Mouse (Mus musculus): ENCODE measurements at regions not wholly inside any gene's neighbourhood (a gene's known extent, or its start where the extent isn't known, plus 50 kb on each side); places are given as distances from the start of the nearest gene placed in this dataset.

GRCm38 (mm10) chr15:59716872-59717271, 299.5 kb downstream of the 4933412E24Rik start:
- H3K4me1 ChIP-seq (ENCODE audit: control insufficient read depth, insufficient read depth, low read length), result no peaks in the 10 kb centered on the region
- no peaks in the 10 kb centered on the region for H3K27me3 ChIP-seq (ENCODE audit: control insufficient read depth, insufficient read depth, low read length, poor library complexity, severe bottlenecking)
- H3K4me3 ChIP-seq (ENCODE audit: low read depth, low read length), result no peak overlapping the region
- H3K36me3 ChIP-seq (ENCODE audit: control insufficient read depth, insufficient read depth, low read length, poor library complexity, severe bottlenecking), result no peaks in the 10 kb centered on the region
- TF ChIP-seq EP300 (IDR thresholded peaks at IDR 0.05; ENCODE audit: insufficient read depth, low read depth, low read length), result no peak
- TF ChIP-seq POLR2A (IDR thresholded peaks at IDR 0.05; ENCODE audit: insufficient read depth, low read length), result no peak
- TF ChIP-seq CTCF (IDR thresholded peaks at IDR 0.05; ENCODE audit: low read depth, low read length), result no peak
- H3K27ac ChIP-seq (ENCODE audit: insufficient read depth, low read length), result no peak overlapping the region
- no peaks in the 10 kb centered on the region for H3K9me3 ChIP-seq (replicated peaks; ENCODE audit: control insufficient read depth, insufficient read depth, low read length, poor library complexity, severe bottlenecking)
- no peak overlapping the region for H3K9ac ChIP-seq (ENCODE audit: low read depth, poor library complexity, severe bottlenecking)

GRCm38 (mm10) chr15:59715951-59716350, 300.5 kb downstream of the 4933412E24Rik start:
- no peak overlapping the region for H3K27ac ChIP-seq (ENCODE audit: insufficient read depth, low read length)
- TF ChIP-seq CTCF (IDR thresholded peaks at IDR 0.05; ENCODE audit: low read depth, low read length) (no peak), POLR2A (IDR thresholded peaks at IDR 0.05; ENCODE audit: insufficient read depth, low read length) (no peak), EP300 (IDR thresholded peaks at IDR 0.05; ENCODE audit: insufficient read depth, low read depth, low read length) (no peak)
- H3K4me3 ChIP-seq (ENCODE audit: low read depth, low read length), result no peak overlapping the region
- H3K4me1 ChIP-seq (ENCODE audit: control insufficient read depth, insufficient read depth, low read length), result no peaks in the 10 kb centered on the region
- H3K9ac ChIP-seq (ENCODE audit: low read depth, poor library complexity, severe bottlenecking), result no peak overlapping the region
- no peaks in the 10 kb centered on the region for H3K27me3 ChIP-seq (ENCODE audit: control insufficient read depth, insufficient read depth, low read length, poor library complexity, severe bottlenecking)
- no peaks in the 10 kb centered on the region for H3K9me3 ChIP-seq (replicated peaks; ENCODE audit: control insufficient read depth, insufficient read depth, low read length, poor library complexity, severe bottlenecking)
- H3K36me3 ChIP-seq (ENCODE audit: control insufficient read depth, insufficient read depth, low read length, poor library complexity, severe bottlenecking), result no peaks in the 10 kb centered on the region

GRCm38 (mm10) chr15:59713965-59714739, 302.3 kb downstream of the 4933412E24Rik start:
- no peak overlapping the region for H3K27ac ChIP-seq (ENCODE audit: insufficient read depth, low read length)

GRCm38 (mm10) chr15:59712077-59712752, 304.2 kb downstream of the 4933412E24Rik start:
- no peak overlapping the region for H3K4me3 ChIP-seq (ENCODE audit: low read depth, low read length)
- TF ChIP-seq EP300 (IDR thresholded peaks at IDR 0.05; ENCODE audit: insufficient read depth, low read depth, low read length) (no peak), CTCF (IDR thresholded peaks at IDR 0.05; ENCODE audit: low read depth, low read length) (no peak), POLR2A (IDR thresholded peaks at IDR 0.05; ENCODE audit: insufficient read depth, low read length) (no peak)
- no peak overlapping the region for H3K27ac ChIP-seq (ENCODE audit: insufficient read depth, low read length)

More at GRCm38 (mm10) chr15:59713965-59714739, 302.3 kb downstream of the 4933412E24Rik start:
- Histone ChIP-seq H3K9me3 (replicated peaks; ENCODE audit: control insufficient read depth, insufficient read depth, low read length, poor library complexity, severe bottlenecking) (no peaks in the 10 kb centered on the region), H3K27me3 (ENCODE audit: control insufficient read depth, insufficient read depth, low read length, poor library complexity, severe bottlenecking) (no peaks in the 10 kb centered on the region), H3K9ac (ENCODE audit: low read depth, poor library complexity, severe bottlenecking) (no peak overlapping the region), H3K36me3 (ENCODE audit: control insufficient read depth, insufficient read depth, low read length, poor library complexity, severe bottlenecking) (no peaks in the 10 kb centered on the region), H3K4me3 (ENCODE audit: low read depth, low read length) (no peak overlapping the region), H3K4me1 (ENCODE audit: control insufficient read depth, insufficient read depth, low read length) (no peaks in the 10 kb centered on the region)
- no peak for TF ChIP-seq EP300 (IDR thresholded peaks at IDR 0.05; ENCODE audit: insufficient read depth, low read depth, low read length)

GRCm38 (mm10) chr15:59709925-59710324, 306.5 kb downstream of the 4933412E24Rik start:
- H3K4me1 ChIP-seq (ENCODE audit: control insufficient read depth, insufficient read depth, low read length), result no peaks in the 10 kb centered on the region
- no peak for TF ChIP-seq POLR2A (IDR thresholded peaks at IDR 0.05; ENCODE audit: insufficient read depth, low read length)
- TF ChIP-seq CTCF (IDR thresholded peaks at IDR 0.05; ENCODE audit: low read depth, low read length), result no peak
- no peak for TF ChIP-seq EP300 (IDR thresholded peaks at IDR 0.05; ENCODE audit: insufficient read depth, low read depth, low read length)
- no peaks in the 10 kb centered on the region for H3K9me3 ChIP-seq (replicated peaks; ENCODE audit: control insufficient read depth, insufficient read depth, low read length, poor library complexity, severe bottlenecking)
- H3K27me3 ChIP-seq (ENCODE audit: control insufficient read depth, insufficient read depth, low read length, poor library complexity, severe bottlenecking), result no peaks in the 10 kb centered on the region
- no peak overlapping the region for H3K9ac ChIP-seq (ENCODE audit: low read depth, poor library complexity, severe bottlenecking)
- no peak overlapping the region for H3K27ac ChIP-seq (ENCODE audit: insufficient read depth, low read length)
- H3K36me3 ChIP-seq (ENCODE audit: control insufficient read depth, insufficient read depth, low read length, poor library complexity, severe bottlenecking), result no peaks in the 10 kb centered on the region
- H3K4me3 ChIP-seq (ENCODE audit: low read depth, low read length), result no peak overlapping the region

More at GRCm38 (mm10) chr15:59712077-59712752, 304.2 kb downstream of the 4933412E24Rik start:
- H3K27me3 ChIP-seq (ENCODE audit: control insufficient read depth, insufficient read depth, low read length, poor library complexity, severe bottlenecking), result no peaks in the 10 kb centered on the region
- H3K9ac ChIP-seq (ENCODE audit: low read depth, poor library complexity, severe bottlenecking), result no peak overlapping the region
- H3K36me3 ChIP-seq (ENCODE audit: control insufficient read depth, insufficient read depth, low read length, poor library complexity, severe bottlenecking), result no peaks in the 10 kb centered on the region
- no peaks in the 10 kb centered on the region for H3K9me3 ChIP-seq (replicated peaks; ENCODE audit: control insufficient read depth, insufficient read depth, low read length, poor library complexity, severe bottlenecking)
- no peaks in the 10 kb centered on the region for H3K4me1 ChIP-seq (ENCODE audit: control insufficient read depth, insufficient read depth, low read length)

GRCm38 (mm10) chr15:59708402-59708801, 308.0 kb downstream of the 4933412E24Rik start:
- Histone ChIP-seq H3K27ac (ENCODE audit: insufficient read depth, low read length) (no peak overlapping the region), H3K36me3 (ENCODE audit: control insufficient read depth, insufficient read depth, low read length, poor library complexity, severe bottlenecking) (no peaks in the 10 kb centered on the region), H3K9me3 (replicated peaks; ENCODE audit: control insufficient read depth, insufficient read depth, low read length, poor library complexity, severe bottlenecking) (no peaks in the 10 kb centered on the region), H3K27me3 (ENCODE audit: control insufficient read depth, insufficient read depth, low read length, poor library complexity, severe bottlenecking) (no peaks in the 10 kb centered on the region), H3K4me3 (ENCODE audit: low read depth, low read length) (no peak overlapping the region), H3K4me1 (ENCODE audit: control insufficient read depth, insufficient read depth, low read length) (no peaks in the 10 kb centered on the region), H3K9ac (ENCODE audit: low read depth, poor library complexity, severe bottlenecking) (no peak overlapping the region)
- TF ChIP-seq CTCF (IDR thresholded peaks at IDR 0.05; ENCODE audit: low read depth, low read length), result no peak
- TF ChIP-seq POLR2A (IDR thresholded peaks at IDR 0.05; ENCODE audit: insufficient read depth, low read length), result no peak
- TF ChIP-seq EP300 (IDR thresholded peaks at IDR 0.05; ENCODE audit: insufficient read depth, low read depth, low read length), result no peak

Measured in ES-Bruce4 (cell line).